Mouse (Mus musculus): Measurements from ENCODE around the gene Kmt2c. TPM values are rescaled to one million over a fixed set of nuclear protein-coding genes. Genes with fewer than 3 reads are reported as not detected.
A peak's percentile ranks its signal among the peaks of the same experiment; 100 is the strongest.
"Not testable (repeated sequence)": the region's sequence is repeated elsewhere in the genome, so short reads cannot be mapped to it uniquely, and the experiment has no call there.

Kmt2c gene
- polyA plus RNA-seq, 1 experiment from 2014 or later: 18.7 TPM

GRCm38 (mm10) chr5:25461956-25462355 lies 36.6 kb downstream of the Kmt2c start:
- no peak overlapping the region for H3K9ac ChIP-seq (ENCODE audit: low read length)
- DNase-seq (ENCODE audit: low spot score): no peak
- 0 out of 2 replicates have a peak, but pooled peaks cover 2% of the 10 kb centered on the region for H3K36me3 ChIP-seq (ENCODE audit: control insufficient read depth, insufficient read depth, low read length)
- ATAC-seq (ENCODE audit: insufficient read depth, low FRiP score, low TSS enrichment): no peak
- H3K4me2 ChIP-seq (ENCODE audit: low read depth): no peak overlapping the region
- WGBS: 91% methylated on average over 1 of the region's 1 CpGs
- no peak overlapping the region for H3K4me3 ChIP-seq (ENCODE audit: low read depth, low read length)
- H3K4me1 ChIP-seq (ENCODE audit: control insufficient read depth, insufficient read depth, low read length): no peaks in the 10 kb centered on the region
- no peaks in the 10 kb centered on the region for H3K9me3 ChIP-seq (ENCODE audit: control insufficient read depth, low read length)
- no peak overlapping the region for H3K27ac ChIP-seq (ENCODE audit: low read depth, low read length)
- no peaks in the 10 kb centered on the region for H3K27me3 ChIP-seq (ENCODE audit: control insufficient read depth, insufficient read depth, low read length)

GRCm38 (mm10) chr5:25455432-25455831 lies 43.2 kb downstream of the Kmt2c start:
- H3K36me3 ChIP-seq (ENCODE audit: control insufficient read depth, insufficient read depth, low read length); ATAC-seq (ENCODE audit: insufficient read depth, low FRiP score, low TSS enrichment); H3K4me3 ChIP-seq (ENCODE audit: low read depth, low read length): not testable (repeated sequence)

GRCm38 (mm10) chr5:25452691-25453090 lies 45.9 kb downstream of the Kmt2c start:
- Histone ChIP-seq H3K4me2 (ENCODE audit: low read depth) (no peak overlapping the region), H3K27me3 (ENCODE audit: control insufficient read depth, insufficient read depth, low read length) (no peaks in the 10 kb centered on the region), H3K36me3 (ENCODE audit: control insufficient read depth, insufficient read depth, low read length) (no peaks in the 10 kb centered on the region), H3K27ac (ENCODE audit: low read depth, low read length) (no peak overlapping the region), H3K9ac (ENCODE audit: low read length) (no peak overlapping the region), H3K9me3 (ENCODE audit: control insufficient read depth, low read length) (no peaks in the 10 kb centered on the region), H3K4me3 (ENCODE audit: low read depth, low read length) (no peak overlapping the region), H3K4me1 (ENCODE audit: control insufficient read depth, insufficient read depth, low read length) (no peaks in the 10 kb centered on the region)
- ATAC-seq (ENCODE audit: insufficient read depth, low FRiP score, low TSS enrichment) (no peak), DNase-seq (ENCODE audit: low spot score) (no peak)
- WGBS: 91% methylated on average over 2 of the region's 2 CpGs

More at GRCm38 (mm10) chr5:25455432-25455831, 43.2 kb downstream of the Kmt2c start:
- not testable (repeated sequence) for H3K9ac ChIP-seq (ENCODE audit: low read length); H3K27ac ChIP-seq (ENCODE audit: low read depth, low read length); H3K4me2 ChIP-seq (ENCODE audit: low read depth); DNase-seq (ENCODE audit: low spot score); H3K9me3 ChIP-seq (ENCODE audit: control insufficient read depth, low read length); H3K4me1 ChIP-seq (ENCODE audit: control insufficient read depth, insufficient read depth, low read length); H3K27me3 ChIP-seq (ENCODE audit: control insufficient read depth, insufficient read depth, low read length)

DNA sequence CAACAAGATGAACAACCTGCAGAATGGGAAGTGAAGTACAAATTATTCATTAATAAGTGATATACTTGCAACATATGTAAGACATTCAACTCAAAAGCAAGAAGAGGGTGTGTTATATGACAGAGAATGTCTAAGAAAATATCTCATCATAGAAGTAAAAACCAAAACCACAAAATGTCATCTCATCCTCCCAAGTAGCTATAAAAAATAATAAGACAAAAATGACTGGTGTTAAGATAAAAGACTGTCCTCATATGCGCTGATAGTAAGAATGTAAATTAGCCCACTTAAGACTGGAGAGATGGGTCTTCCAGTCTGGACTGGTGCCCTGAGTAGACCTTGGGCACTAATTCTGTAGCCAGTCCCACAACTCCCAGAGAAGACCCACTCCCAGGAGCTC lies 61.1 kb downstream of the Kmt2c start:
- no peak for DNase-seq (ENCODE audit: low spot score)
- Histone ChIP-seq H3K36me3 (ENCODE audit: control insufficient read depth, insufficient read depth, low read length) (no peaks in the 10 kb centered on the region), H3K27me3 (ENCODE audit: control insufficient read depth, insufficient read depth, low read length) (no peaks in the 10 kb centered on the region), H3K9ac (ENCODE audit: low read length) (no peak overlapping the region), H3K9me3 (ENCODE audit: control insufficient read depth, low read length) (no peaks in the 10 kb centered on the region), H3K4me1 (ENCODE audit: control insufficient read depth, insufficient read depth, low read length) (no peaks in the 10 kb centered on the region), H3K27ac (ENCODE audit: low read depth, low read length) (no peak overlapping the region), H3K4me3 (ENCODE audit: low read depth, low read length) (no peak overlapping the region), H3K4me2 (ENCODE audit: low read depth) (no peak overlapping the region)
- 94% methylated on average over 1 of the region's 1 CpGs for WGBS
- ATAC-seq (ENCODE audit: insufficient read depth, low FRiP score, low TSS enrichment): no peak

- Histone ChIP-seq H3K4me1 (ENCODE audit: control insufficient read depth, insufficient read depth, low read length) (no peaks in the 10 kb centered on the region), H3K36me3 (ENCODE audit: control insufficient read depth, insufficient read depth, low read length) (no peaks in the 10 kb centered on the region), H3K4me3 (ENCODE audit: low read depth, low read length) (no peak overlapping the region), H3K9me3 (ENCODE audit: control insufficient read depth, low read length) (no peaks in the 10 kb centered on the region), H3K27me3 (ENCODE audit: control insufficient read depth, insufficient read depth, low read length) (no peaks in the 10 kb centered on the region), H3K27ac (ENCODE audit: low read depth, low read length) (no peak overlapping the region), H3K9ac (ENCODE audit: low read length) (no peak overlapping the region), H3K4me2 (ENCODE audit: low read depth) (no peak overlapping the region)
- DNase-seq (ENCODE audit: low spot score): peak; percentile 46
- 35% methylated on average over 3 of the region's 3 CpGs for WGBS
- no peak for ATAC-seq (ENCODE audit: insufficient read depth, low FRiP score, low TSS enrichment)
Measured at GRCm38 (mm10) chr5:25436081-25436480, 62.5 kb downstream of the Kmt2c start.

DNA sequence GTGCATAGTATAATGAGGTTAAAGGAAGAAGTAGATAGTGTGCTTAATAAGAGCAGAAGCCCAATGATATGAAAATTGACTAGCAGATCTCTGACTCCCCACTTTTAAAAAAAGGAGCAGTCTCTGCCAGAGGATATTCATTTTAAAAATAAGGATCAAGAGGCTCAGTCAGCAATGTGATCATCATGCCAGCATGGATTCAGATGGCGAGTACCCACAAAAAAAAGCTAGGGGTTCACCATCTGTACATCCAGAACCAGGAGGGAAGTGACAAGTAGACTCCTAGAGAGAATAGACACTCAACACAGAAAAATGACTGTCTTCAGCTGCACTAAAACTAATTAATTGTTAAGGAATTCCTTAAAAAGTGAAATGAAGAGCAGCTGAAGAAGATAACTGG lies 76.0 kb downstream of the Kmt2c start:
- Histone ChIP-seq H3K9ac (ENCODE audit: low read length) (no peak overlapping the region), H3K27ac (ENCODE audit: low read depth, low read length) (no peak overlapping the region), H3K27me3 (ENCODE audit: control insufficient read depth, insufficient read depth, low read length) (no peaks in the 10 kb centered on the region), H3K4me2 (ENCODE audit: low read depth) (no peak overlapping the region), H3K4me3 (ENCODE audit: low read depth, low read length) (no peak overlapping the region), H3K36me3 (ENCODE audit: control insufficient read depth, insufficient read depth, low read length) (no peaks in the 10 kb centered on the region), H3K9me3 (ENCODE audit: control insufficient read depth, low read length) (no peaks in the 10 kb centered on the region), H3K4me1 (ENCODE audit: control insufficient read depth, insufficient read depth, low read length) (no peaks in the 10 kb centered on the region)
- DNase-seq (ENCODE audit: low spot score) (no peak), ATAC-seq (ENCODE audit: insufficient read depth, low FRiP score, low TSS enrichment) (no peak)
- WGBS: 87% methylated on average over 1 of the region's 1 CpGs

DNA sequence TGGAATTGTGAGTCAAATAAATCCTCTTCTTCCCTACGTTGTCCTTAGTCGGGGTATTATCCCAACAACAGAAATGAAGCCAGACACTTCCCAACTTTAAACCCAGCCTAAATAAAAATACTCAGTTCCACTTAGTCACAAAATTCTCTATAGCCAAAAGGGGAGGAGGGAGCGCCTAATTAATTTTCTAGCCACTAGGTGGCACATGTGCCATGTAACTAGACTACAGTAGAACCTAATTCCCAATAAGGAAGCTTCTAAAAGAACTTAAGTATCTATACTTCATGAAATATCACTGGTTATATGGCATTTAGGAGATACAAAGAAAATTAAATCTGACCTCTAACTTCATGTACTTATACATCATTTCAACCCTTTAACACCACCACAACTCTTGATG lies 78.0 kb downstream of the Kmt2c start:
- Histone ChIP-seq H3K4me3 (ENCODE audit: low read depth, low read length) (no peak overlapping the region), H3K4me2 (ENCODE audit: low read depth) (no peak overlapping the region), H3K27me3 (ENCODE audit: control insufficient read depth, insufficient read depth, low read length) (no peaks in the 10 kb centered on the region), H3K36me3 (ENCODE audit: control insufficient read depth, insufficient read depth, low read length) (no peaks in the 10 kb centered on the region), H3K9me3 (ENCODE audit: control insufficient read depth, low read length) (no peaks in the 10 kb centered on the region), H3K9ac (ENCODE audit: low read length) (no peak overlapping the region), H3K27ac (ENCODE audit: low read depth, low read length) (no peak overlapping the region), H3K4me1 (ENCODE audit: control insufficient read depth, insufficient read depth, low read length) (no peaks in the 10 kb centered on the region)
- 45% methylated on average over 3 of the region's 3 CpGs for WGBS
- ATAC-seq (ENCODE audit: insufficient read depth, low FRiP score, low TSS enrichment) (no peak), DNase-seq (ENCODE audit: low spot score) (peak; percentile 45)

- Histone ChIP-seq H3K9me3 (ENCODE audit: control insufficient read depth, low read length) (no peaks in the 10 kb centered on the region), H3K36me3 (ENCODE audit: control insufficient read depth, insufficient read depth, low read length) (no peaks in the 10 kb centered on the region), H3K4me1 (ENCODE audit: control insufficient read depth, insufficient read depth, low read length) (no peaks in the 10 kb centered on the region), H3K4me2 (ENCODE audit: low read depth) (no peak overlapping the region), H3K27me3 (ENCODE audit: control insufficient read depth, insufficient read depth, low read length) (no peaks in the 10 kb centered on the region), H3K9ac (ENCODE audit: low read length) (no peak overlapping the region), H3K4me3 (ENCODE audit: low read depth, low read length) (no peak overlapping the region), H3K27ac (ENCODE audit: low read depth, low read length) (no peak overlapping the region)
- DNase-seq (ENCODE audit: low spot score): no peak
- ATAC-seq (ENCODE audit: insufficient read depth, low FRiP score, low TSS enrichment): no peak
Measured at GRCm38 (mm10) chr5:25415382-25415781, 83.2 kb downstream of the Kmt2c start.

DNA sequence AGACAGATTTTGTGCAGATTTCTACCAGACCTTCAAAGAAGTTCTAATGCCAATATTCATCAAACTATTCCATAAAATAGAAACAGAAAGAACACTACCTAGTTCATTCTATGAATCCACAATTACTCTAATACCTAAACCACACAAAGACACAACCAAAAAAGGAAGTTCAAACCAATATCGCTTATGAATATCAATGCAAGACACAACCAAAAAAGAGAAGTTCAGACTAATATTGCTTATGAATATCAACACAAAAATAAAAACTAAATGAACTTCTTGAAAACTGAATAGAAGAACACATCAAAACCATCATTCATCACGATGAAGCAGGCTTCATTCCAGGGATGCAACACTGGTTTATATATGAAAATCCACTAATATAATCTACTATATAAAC lies 101.9 kb downstream of the Kmt2c start:
- no peak overlapping the region for H3K4me2 ChIP-seq (ENCODE audit: low read depth)
- no peaks in the 10 kb centered on the region for H3K27me3 ChIP-seq (ENCODE audit: control insufficient read depth, insufficient read depth, low read length)
- no peaks in the 10 kb centered on the region for H3K4me1 ChIP-seq (ENCODE audit: control insufficient read depth, insufficient read depth, low read length)
- H3K9me3 ChIP-seq (ENCODE audit: control insufficient read depth, low read length): no peaks in the 10 kb centered on the region
- ATAC-seq (ENCODE audit: insufficient read depth, low FRiP score, low TSS enrichment): no peak
- no peaks in the 10 kb centered on the region for H3K36me3 ChIP-seq (ENCODE audit: control insufficient read depth, insufficient read depth, low read length)
- DNase-seq (ENCODE audit: low spot score): no peak
- H3K27ac ChIP-seq (ENCODE audit: low read depth, low read length): no peak overlapping the region
- 92% methylated on average over 2 of the region's 2 CpGs for WGBS
- H3K4me3 ChIP-seq (ENCODE audit: low read depth, low read length): no peak overlapping the region
- no peak overlapping the region for H3K9ac ChIP-seq (ENCODE audit: low read length)

Measured in neural tube, embryonic 11.5 days (tissue).